Mouse (Mus musculus) cerebellum, adult 8-10 months (tissue): ENCODE measurements around the gene Tmprss4.

Experiments
- DNase-seq: peaks from one replicate; pipeline ENCODE4 v3.0.0; 2022

Tmprss4 gene

GRCm38 (mm10) chr9:45203797-45204410 is at the start of gene Tmprss4:
Tmprss4 (minus strand) TSS chr9:45204092.
- DNase-seq, result no peak

- no peak for DNase-seq
Observed at GRCm38 (mm10) chr9:45252395-45252794, 48.5 kb upstream of the Tmprss4 start.

- no peak for DNase-seq
Observed at GRCm38 (mm10) chr9:45251990-45252389, 48.1 kb upstream of the Tmprss4 start.

GRCm38 (mm10) chr9:45251281-45251680 is 47.4 kb upstream of the Tmprss4 start:
- no peak for DNase-seq

GRCm38 (mm10) chr9:45250306-45250705 is 46.4 kb upstream of the Tmprss4 start:
- DNase-seq, result no peak

- DNase-seq, result no peak
Observed at GRCm38 (mm10) chr9:45247536-45247935, 43.6 kb upstream of the Tmprss4 start.

GRCm38 (mm10) chr9:45246060-45246459 is 42.2 kb upstream of the Tmprss4 start:
- DNase-seq, result no peak

GRCm38 (mm10) chr9:45245432-45245831 is 41.5 kb upstream of the Tmprss4 start:
- no peak for DNase-seq

- DNase-seq, result no peak
Observed at GRCm38 (mm10) chr9:45241397-45241796, 37.5 kb upstream of the Tmprss4 start.

GRCm38 (mm10) chr9:45236744-45237143 is 32.9 kb upstream of the Tmprss4 start:
- DNase-seq, result no peak

GRCm38 (mm10) chr9:45235668-45236227 is 31.9 kb upstream of the Tmprss4 start:
- no peak for DNase-seq

- no peak for DNase-seq
Observed at GRCm38 (mm10) chr9:45229359-45229758, 25.5 kb upstream of the Tmprss4 start.

- DNase-seq, result peak; percentile 95
Observed at GRCm38 (mm10) chr9:45221567-45221966, 17.7 kb upstream of the Tmprss4 start.

- DNase-seq, result no peak
Observed at GRCm38 (mm10) chr9:45219644-45220043, 15.8 kb upstream of the Tmprss4 start.

GRCm38 (mm10) chr9:45215526-45216179 is 11.8 kb upstream of the Tmprss4 start:
- DNase-seq, result peak; percentile 11

- no peak for DNase-seq
Observed at GRCm38 (mm10) chr9:45212001-45212400, 8.1 kb upstream of the Tmprss4 start.

GRCm38 (mm10) chr9:45207015-45207743 is 3.3 kb upstream of the Tmprss4 start:
- DNase-seq, result no peak

- no peak for DNase-seq
Observed at GRCm38 (mm10) chr9:45206121-45206520, 2.2 kb upstream of the Tmprss4 start.

- DNase-seq, result no peak
Observed at GRCm38 (mm10) chr9:45205143-45205542, 1.3 kb upstream of the Tmprss4 start.

GRCm38 (mm10) chr9:45202021-45202798 is 1.7 kb downstream of the Tmprss4 start:
- no peak for DNase-seq

- no peak for DNase-seq
Observed at GRCm38 (mm10) chr9:45201319-45201947, 2.5 kb downstream of the Tmprss4 start.

- no peak for DNase-seq
Observed at GRCm38 (mm10) chr9:45197549-45197948, 6.3 kb downstream of the Tmprss4 start.
